Mouse (Mus musculus): Measurements from ENCODE around the gene Tiam2. TPM values are rescaled to one million over a fixed set of nuclear protein-coding genes. Genes with fewer than 3 reads are reported as not detected.

Gene Tiam2
- polyA plus RNA-seq, 1 experiment, result 1.2 TPM

GRCm38 (mm10) chr17:3498580-3498979, 172.2 kb downstream of the Tiam2 start:
- TF ChIP-seq CTCF (conservative IDR thresholded peaks at IDR 0.05; ENCODE audit: insufficient read depth, insufficient read length, low read depth, low read length), result no peak
- TF ChIP-seq POLR2A (IDR thresholded peaks at IDR 0.05; ENCODE audit: low read depth, low read length), result no peak
- Histone ChIP-seq H3K27ac (ENCODE audit: insufficient read depth, low read depth, low read length) (no peak overlapping the region), H3K27me3 (replicated peaks; ENCODE audit: control insufficient read depth, insufficient read depth, low read length) (no peaks in the 10 kb centered on the region), H3K4me1 (ENCODE audit: control insufficient read depth, insufficient read depth, low read length) (peaks cover 21% of the 10 kb centered on the region), H3K4me3 (ENCODE audit: insufficient read depth, low read depth, low read length) (no peak overlapping the region), H3K36me3 (ENCODE audit: control insufficient read depth, insufficient read depth, low read length) (no peaks in the 10 kb centered on the region)
- WGBS, result 92% methylated on average over 3 of the region's 3 CpGs
- no peak for DNase-seq

GRCm38 (mm10) chr17:3499468-3499867, 173.1 kb downstream of the Tiam2 start:
- Histone ChIP-seq H3K36me3 (ENCODE audit: control insufficient read depth, insufficient read depth, low read length) (no peaks in the 10 kb centered on the region), H3K27ac (ENCODE audit: insufficient read depth, low read depth, low read length) (no peak overlapping the region), H3K27me3 (replicated peaks; ENCODE audit: control insufficient read depth, insufficient read depth, low read length) (no peaks in the 10 kb centered on the region), H3K4me3 (ENCODE audit: insufficient read depth, low read depth, low read length) (no peak overlapping the region), H3K4me1 (ENCODE audit: control insufficient read depth, insufficient read depth, low read length) (peaks cover 21% of the 10 kb centered on the region)
- no peak for DNase-seq
- WGBS, result 85% methylated on average over 8 of the region's 8 CpGs
- TF ChIP-seq POLR2A (IDR thresholded peaks at IDR 0.05; ENCODE audit: low read depth, low read length) (no peak), CTCF (conservative IDR thresholded peaks at IDR 0.05; ENCODE audit: insufficient read depth, insufficient read length, low read depth, low read length) (no peak)

- Histone ChIP-seq H3K27ac (ENCODE audit: insufficient read depth, low read depth, low read length) (no peak overlapping the region), H3K4me3 (ENCODE audit: insufficient read depth, low read depth, low read length) (no peak overlapping the region), H3K27me3 (replicated peaks; ENCODE audit: control insufficient read depth, insufficient read depth, low read length) (no peaks in the 10 kb centered on the region), H3K4me1 (ENCODE audit: control insufficient read depth, insufficient read depth, low read length) (peaks cover 21% of the 10 kb centered on the region), H3K36me3 (ENCODE audit: control insufficient read depth, insufficient read depth, low read length) (no peaks in the 10 kb centered on the region)
- DNase-seq, result no peak
- 95% methylated on average over 6 of the region's 6 CpGs for WGBS
- TF ChIP-seq POLR2A (IDR thresholded peaks at IDR 0.05; ENCODE audit: low read depth, low read length) (no peak), CTCF (conservative IDR thresholded peaks at IDR 0.05; ENCODE audit: insufficient read depth, insufficient read length, low read depth, low read length) (no peak)
These were observed 173.7 kb downstream of the Tiam2 start for GRCm38 (mm10) chr17:3500076-3500475.

- WGBS, result 79% methylated on average over 4 of the region's 4 CpGs
- TF ChIP-seq CTCF (conservative IDR thresholded peaks at IDR 0.05; ENCODE audit: insufficient read depth, insufficient read length, low read depth, low read length), result peak; percentile 18; the same call in 1 of the 2 replicates
- TF ChIP-seq POLR2A (IDR thresholded peaks at IDR 0.05; ENCODE audit: low read depth, low read length), result no peak
- H3K36me3 ChIP-seq (ENCODE audit: control insufficient read depth, insufficient read depth, low read length), result no peaks in the 10 kb centered on the region
- H3K27ac ChIP-seq (ENCODE audit: insufficient read depth, low read depth, low read length), result no peak overlapping the region
- H3K4me1 ChIP-seq (ENCODE audit: control insufficient read depth, insufficient read depth, low read length), result peaks cover 13% of the 10 kb centered on the region
- H3K27me3 ChIP-seq (replicated peaks; ENCODE audit: control insufficient read depth, insufficient read depth, low read length), result no peaks in the 10 kb centered on the region
- DNase-seq, result no peak
- H3K4me3 ChIP-seq (ENCODE audit: insufficient read depth, low read depth, low read length), result no peak overlapping the region
These were observed 174.6 kb downstream of the Tiam2 start for GRCm38 (mm10) chr17:3500936-3501335.

- Histone ChIP-seq H3K27me3 (replicated peaks; ENCODE audit: control insufficient read depth, insufficient read depth, low read length) (no peaks in the 10 kb centered on the region), H3K4me1 (ENCODE audit: control insufficient read depth, insufficient read depth, low read length) (no peaks in the 10 kb centered on the region), H3K36me3 (ENCODE audit: control insufficient read depth, insufficient read depth, low read length) (no peaks in the 10 kb centered on the region), H3K27ac (ENCODE audit: insufficient read depth, low read depth, low read length) (no peak overlapping the region), H3K4me3 (ENCODE audit: insufficient read depth, low read depth, low read length) (no peak overlapping the region)
- no peak for TF ChIP-seq CTCF (conservative IDR thresholded peaks at IDR 0.05; ENCODE audit: insufficient read depth, insufficient read length, low read depth, low read length)
- TF ChIP-seq POLR2A (IDR thresholded peaks at IDR 0.05; ENCODE audit: low read depth, low read length), result no peak
- DNase-seq, result no peak
- WGBS, result 100% methylated on average over 1 of the region's 1 CpGs
These were observed 179.3 kb downstream of the Tiam2 start for GRCm38 (mm10) chr17:3505711-3506110.

GRCm38 (mm10) chr17:3506508-3506907, 180.1 kb downstream of the Tiam2 start:
- H3K27me3 ChIP-seq (replicated peaks; ENCODE audit: control insufficient read depth, insufficient read depth, low read length), result no peaks in the 10 kb centered on the region
- H3K4me3 ChIP-seq (ENCODE audit: insufficient read depth, low read depth, low read length), result no peak overlapping the region
- WGBS, result 75% methylated on average over 8 of the region's 8 CpGs
- no peak for DNase-seq
- no peaks in the 10 kb centered on the region for H3K36me3 ChIP-seq (ENCODE audit: control insufficient read depth, insufficient read depth, low read length)
- no peaks in the 10 kb centered on the region for H3K4me1 ChIP-seq (ENCODE audit: control insufficient read depth, insufficient read depth, low read length)
- no peak overlapping the region for H3K27ac ChIP-seq (ENCODE audit: insufficient read depth, low read depth, low read length)
- TF ChIP-seq POLR2A (IDR thresholded peaks at IDR 0.05; ENCODE audit: low read depth, low read length) (no peak), CTCF (conservative IDR thresholded peaks at IDR 0.05; ENCODE audit: insufficient read depth, insufficient read length, low read depth, low read length) (no peak)

GRCm38 (mm10) chr17:3509841-3510240, 183.5 kb downstream of the Tiam2 start:
- Histone ChIP-seq H3K27ac (ENCODE audit: insufficient read depth, low read depth, low read length) (no peak overlapping the region), H3K4me3 (ENCODE audit: insufficient read depth, low read depth, low read length) (no peak overlapping the region), H3K4me1 (ENCODE audit: control insufficient read depth, insufficient read depth, low read length) (no peaks in the 10 kb centered on the region), H3K36me3 (ENCODE audit: control insufficient read depth, insufficient read depth, low read length) (no peaks in the 10 kb centered on the region), H3K27me3 (replicated peaks; ENCODE audit: control insufficient read depth, insufficient read depth, low read length) (no peaks in the 10 kb centered on the region)
- WGBS, result 16% methylated on average over 1 of the region's 1 CpGs
- peak; percentile 78 for DNase-seq
- no peak for TF ChIP-seq POLR2A (IDR thresholded peaks at IDR 0.05; ENCODE audit: low read depth, low read length)
- TF ChIP-seq CTCF (conservative IDR thresholded peaks at IDR 0.05; ENCODE audit: insufficient read depth, insufficient read length, low read depth, low read length), result peak; percentile 98

Measured in kidney, adult 2 months (tissue).